Mouse (Mus musculus): ENCODE data around the gene Parp16. TPM values are rescaled to one million over a fixed set of nuclear protein-coding genes. Genes with fewer than 3 reads are reported as not detected.

Parp16 gene
- total and polyA plus RNA-seq, 3 experiments, result 0.44 to 1.7 (median 0.81) TPM

- no peak overlapping the region for H3K4me2 ChIP-seq (ENCODE audit: insufficient read depth, low read depth, poor library complexity, severe bottlenecking)
- peaks cover 4% of the 10 kb centered on the region in 2 experiments; a peak in 2 of 4 replicates for H3K4me1 ChIP-seq (ENCODE audit: control insufficient read depth in 1 of 2, insufficient read depth in 2 of 2)
- TF ChIP-seq MAFK (IDR thresholded peaks at IDR 0.05; ENCODE audit: insufficient replicate concordance, low read length), result no peak
- peak; percentile 83 for TF ChIP-seq BHLHE40 (IDR thresholded peaks at IDR 0.05; ENCODE audit: low read depth, low read length)
- TF ChIP-seq CHD2 (IDR thresholded peaks at IDR 0.05; ENCODE audit: low read length), result no peak
- TF ChIP-seq PAX5 (IDR thresholded peaks at IDR 0.05; ENCODE audit: low read length), result no peak
- no peak for TF ChIP-seq JUN (IDR thresholded peaks at IDR 0.05; ENCODE audit: insufficient read depth, low read depth, low read length)
- no peak for TF ChIP-seq SMC3 (IDR thresholded peaks at IDR 0.05; ENCODE audit: low read depth, low read length)
- peaks cover 1% of the 10 kb centered on the region for H3K27me3 ChIP-seq (replicated peaks)
- dilution Hi-C loops (cut with MboI; ENCODE audit: extremely low pct_ligation_motif_present, extremely low pct_unique_long_range_greater_than_20kb, low sequenced_read_pairs), result no loop called here
- no peaks in the 10 kb centered on the region for H3K36me3 ChIP-seq (replicated peaks in 1 of 2; ENCODE audit: control insufficient read depth in 1 of 2, insufficient read depth in 1 of 2, low read length in 1 of 2)
- H3K9me3 ChIP-seq (replicated peaks; ENCODE audit: low read length), result no peaks in the 10 kb centered on the region
- no peak overlapping the region for H3K4me3 ChIP-seq (replicated peaks in 1 of 3; ENCODE audit: low read depth in 2 of 3, low read length in 2 of 3, poor library complexity in 1 of 3)
- H3K27ac ChIP-seq (ENCODE audit: insufficient read depth, low read depth), result no peak overlapping the region
- in situ Hi-C loops (cut with MboI; ENCODE audit: low pct_ligation_motif_present, low pct_unique_long_range_greater_than_20kb, low sequenced_read_pairs), result no loop called here
- no peak overlapping the region for H3K9ac ChIP-seq (ENCODE audit: insufficient read depth, low read depth)
- H3K79me2 ChIP-seq (replicated peaks; ENCODE audit: control insufficient read depth, extremely low read depth, insufficient read depth, poor library complexity, severe bottlenecking), result no peaks in the 10 kb centered on the region
- DNase-seq (ENCODE audit: extremely low read depth), result no peak
These were observed 62.2 kb downstream of the Parp16 start for GRCm38 (mm10) chr9:65257218-65257910.

DNA sequence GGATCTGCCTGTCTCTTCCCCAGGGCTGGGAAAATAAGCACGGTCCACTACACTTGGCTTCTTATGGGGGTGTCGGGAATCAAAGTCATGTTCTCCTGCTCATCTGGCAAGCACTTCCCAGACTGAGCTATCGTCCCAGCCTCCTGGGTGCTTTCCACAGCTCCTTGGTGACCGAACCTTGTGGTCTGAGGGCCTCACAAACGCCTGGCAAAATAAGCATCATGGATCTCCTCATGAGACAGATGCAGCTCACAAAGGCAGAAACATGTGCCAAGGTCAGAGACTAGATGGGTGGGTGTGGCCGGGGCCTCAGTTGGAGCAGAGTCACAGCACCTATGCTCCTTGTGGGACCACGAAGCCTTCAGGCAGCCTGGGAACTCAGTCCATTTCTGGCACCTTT, 64.2 kb downstream of the Parp16 start:
- H3K27me3 ChIP-seq (replicated peaks), result peaks cover 1% of the 10 kb centered on the region
- no peak overlapping the region for H3K4me2 ChIP-seq (ENCODE audit: insufficient read depth, low read depth, poor library complexity, severe bottlenecking)
- in situ Hi-C loops (cut with MboI; ENCODE audit: low pct_ligation_motif_present, low pct_unique_long_range_greater_than_20kb, low sequenced_read_pairs), result no loop called here
- no peaks in the 10 kb centered on the region for H3K9me3 ChIP-seq (replicated peaks; ENCODE audit: low read length)
- H3K36me3 ChIP-seq (replicated peaks in 1 of 2; ENCODE audit: control insufficient read depth in 1 of 2, insufficient read depth in 1 of 2, low read length in 1 of 2), result no peaks in the 10 kb centered on the region
- no peak overlapping the region for H3K4me3 ChIP-seq (replicated peaks in 1 of 3; ENCODE audit: low read depth in 2 of 3, low read length in 2 of 3, poor library complexity in 1 of 3)
- H3K27ac ChIP-seq (ENCODE audit: insufficient read depth, low read depth), result no peak overlapping the region
- TF ChIP-seq RCOR1 (conservative IDR thresholded peaks at IDR 0.05; ENCODE audit: low read depth, low read length) (no peak), MEF2A (IDR thresholded peaks at IDR 0.05; ENCODE audit: borderline replicate concordance, low read depth, low read length) (no peak), USF1 (IDR thresholded peaks at IDR 0.05; ENCODE audit: low read depth, low read length) (no peak)
- dilution Hi-C loops (cut with MboI; ENCODE audit: extremely low pct_ligation_motif_present, extremely low pct_unique_long_range_greater_than_20kb, low sequenced_read_pairs), result no loop called here
- H3K79me2 ChIP-seq (replicated peaks; ENCODE audit: control insufficient read depth, extremely low read depth, insufficient read depth, poor library complexity, severe bottlenecking), result no peaks in the 10 kb centered on the region
- peaks cover 4 to 6% of the 10 kb centered on the region in 2 experiments; a peak in 2 of 4 replicates for H3K4me1 ChIP-seq (ENCODE audit: control insufficient read depth in 1 of 2, insufficient read depth in 2 of 2)
- DNase-seq (ENCODE audit: extremely low read depth), result no peak
- H3K9ac ChIP-seq (ENCODE audit: insufficient read depth, low read depth), result no peak overlapping the region

- dilution Hi-C loops (cut with MboI; ENCODE audit: extremely low pct_ligation_motif_present, extremely low pct_unique_long_range_greater_than_20kb, low sequenced_read_pairs), result no loop called here
- Histone ChIP-seq H3K9ac (ENCODE audit: insufficient read depth, low read depth) (no peak overlapping the region), H3K9me3 (replicated peaks; ENCODE audit: low read length) (no peaks in the 10 kb centered on the region), H3K4me2 (ENCODE audit: insufficient read depth, low read depth, poor library complexity, severe bottlenecking) (no peak overlapping the region), H3K4me3 (replicated peaks in 1 of 3; ENCODE audit: low read depth in 2 of 3, low read length in 2 of 3, poor library complexity in 1 of 3) (no peak overlapping the region), H3K36me3 (replicated peaks in 1 of 2; ENCODE audit: control insufficient read depth in 1 of 2, insufficient read depth in 1 of 2, low read length in 1 of 2) (no peaks in the 10 kb centered on the region), H3K27ac (ENCODE audit: insufficient read depth, low read depth) (no peak overlapping the region), H3K4me1 (ENCODE audit: control insufficient read depth in 1 of 2, insufficient read depth in 2 of 2) (peaks cover 4 to 6% of the 10 kb centered on the region in 2 experiments; a peak in 2 of 4 replicates), H3K79me2 (replicated peaks; ENCODE audit: control insufficient read depth, extremely low read depth, insufficient read depth, poor library complexity, severe bottlenecking) (no peaks in the 10 kb centered on the region), H3K27me3 (replicated peaks) (peaks cover 15% of the 10 kb centered on the region)
- in situ Hi-C loops (cut with MboI; ENCODE audit: low pct_ligation_motif_present, low pct_unique_long_range_greater_than_20kb, low sequenced_read_pairs), result no loop called here
- DNase-seq (ENCODE audit: extremely low read depth), result no peak
- TF ChIP-seq CTCF (conservative IDR thresholded peaks at IDR 0.05 in 1 of 2, IDR thresholded peaks at IDR 0.05 in 1 of 2; ENCODE audit: low read depth in 2 of 2, low read length in 2 of 2) (no peak), MAX (IDR thresholded peaks at IDR 0.05; ENCODE audit: low read length) (no peak), ETS1 (conservative IDR thresholded peaks at IDR 0.05; ENCODE audit: low read depth, low read length) (no peak), PAX5 (IDR thresholded peaks at IDR 0.05; ENCODE audit: low read length) (no peak), GABPA (IDR thresholded peaks at IDR 0.05; ENCODE audit: insufficient replicate concordance, low read depth, low read length) (no peak), USF1 (IDR thresholded peaks at IDR 0.05; ENCODE audit: low read depth, low read length) (no peak), MAZ (IDR thresholded peaks at IDR 0.05; ENCODE audit: low read depth, low read length) (no peak), RAD21 (IDR thresholded peaks at IDR 0.05; ENCODE audit: low read depth, low read length) (no peak), ZNF384 (IDR thresholded peaks at IDR 0.05; ENCODE audit: low read depth, low read length) (no peak), USF2 (conservative IDR thresholded peaks at IDR 0.05; ENCODE audit: low read depth, low read length) (no peak), KAT2A (IDR thresholded peaks at IDR 0.05; ENCODE audit: insufficient replicate concordance, low read length) (no peak), MEF2A (IDR thresholded peaks at IDR 0.05; ENCODE audit: borderline replicate concordance, low read depth, low read length) (no peak), MYC (IDR thresholded peaks at IDR 0.05; ENCODE audit: low read depth, low read length) (no peak), E2F4 (IDR thresholded peaks at IDR 0.05; ENCODE audit: insufficient replicate concordance, low read depth, low read length) (no peak), HCFC1 (IDR thresholded peaks at IDR 0.05; ENCODE audit: low read depth, low read length) (no peak), SIN3A (IDR thresholded peaks at IDR 0.05; ENCODE audit: low read length) (no peak), ZC3H11A (IDR thresholded peaks at IDR 0.05; ENCODE audit: low read depth, low read length) (no peak), CHD2 (IDR thresholded peaks at IDR 0.05; ENCODE audit: low read length) (no peak), CHD1 (IDR thresholded peaks at IDR 0.05; ENCODE audit: low read depth, low read length) (no peak)
These were observed 66.6 kb downstream of the Parp16 start for GRCm38 (mm10) chr9:65261591-65262230.
